Comparison of ENCODE assay signal across 26 mouse cellular contexts in genomic region chr13:74696225-74696624, GRCm38 (mm10).
"Had no signal": no experiment of that assay in that cellular context is flagged by ENCODE, and none has a peak within 500 bp of the region (broad histone marks: within the 10 kb centered on the region; RNA-seq: fewer than 3 reads in every experiment).

No protein-coding gene starts in this region.

- H3K9ac ChIP-seq: embryonic facial prominence, embryonic 12.5 days; embryonic facial prominence, embryonic 13.5 days; embryonic facial prominence, embryonic 15.5 days; forebrain, embryonic 12.5 days; forebrain, embryonic 13.5 days; forebrain, embryonic 15.5 days; forebrain, postnatal 0 days had no signal

- H3K27me3 ChIP-seq: embryonic facial prominence, embryonic 12.5 days; embryonic facial prominence, embryonic 13.5 days; embryonic facial prominence, embryonic 15.5 days; forebrain, embryonic 12.5 days; forebrain, embryonic 13.5 days; forebrain, embryonic 15.5 days had no signal

- H3K4me3 ChIP-seq: embryonic facial prominence, embryonic 10.5 days; embryonic facial prominence, embryonic 12.5 days; embryonic facial prominence, embryonic 13.5 days; embryonic facial prominence, embryonic 15.5 days; erythroblast, embryonic 14.5 days; forebrain, embryonic 10.5 days; forebrain, embryonic 12.5 days; forebrain, embryonic 13.5 days; forebrain, embryonic 15.5 days; gastrocnemius, adult 2 months; heart, adult 2 months had no signal

- ATAC-seq: forebrain, embryonic 13.5 days; forebrain, embryonic 14.5 days; forebrain, embryonic 15.5 days; forebrain, embryonic 16.5 days; forebrain, postnatal 0 days had no signal

- H3K27ac ChIP-seq: embryonic facial prominence, embryonic 10.5 days; embryonic facial prominence, embryonic 12.5 days; embryonic facial prominence, embryonic 13.5 days; embryonic facial prominence, embryonic 15.5 days; forebrain, embryonic 10.5 days; forebrain, embryonic 12.5 days; forebrain, embryonic 13.5 days; forebrain, embryonic 15.5 days; gastrocnemius, adult 2 months; heart, adult 2 months had no signal

- DNase-seq: cerebellum, adult 9-10 months; cerebellum, adult 9-11 months; cerebellum, postnatal 10 days; cerebellum, postnatal 14 days; cerebellum, postnatal 25 days; cerebellum, postnatal 36 days; embryo, embryonic 11 days; forebrain, postnatal 0 days; gastrocnemius, adult 2 months; gastrocnemius, postnatal 10 days; gastrocnemius, postnatal 14 days; gastrocnemius, postnatal 25 days; gastrocnemius, postnatal 36 days; heart, adult 11 months; heart, adult 2 months had no signal

- H3K36me3 ChIP-seq: forebrain, embryonic 10.5 days; forebrain, embryonic 12.5 days; forebrain, embryonic 15.5 days had no signal

- H3K9me3 ChIP-seq: embryonic facial prominence, embryonic 10.5 days; embryonic facial prominence, embryonic 12.5 days; embryonic facial prominence, embryonic 13.5 days; embryonic facial prominence, embryonic 15.5 days; forebrain, embryonic 10.5 days; forebrain, embryonic 12.5 days; forebrain, embryonic 13.5 days; forebrain, embryonic 15.5 days had no signal

- H3K4me1 ChIP-seq: embryonic facial prominence, embryonic 10.5 days; embryonic facial prominence, embryonic 12.5 days; embryonic facial prominence, embryonic 13.5 days; embryonic facial prominence, embryonic 15.5 days; forebrain, embryonic 10.5 days; forebrain, embryonic 12.5 days; forebrain, embryonic 13.5 days; forebrain, embryonic 15.5 days had no signal

- H3K4me2 ChIP-seq: embryonic facial prominence, embryonic 12.5 days; embryonic facial prominence, embryonic 13.5 days; embryonic facial prominence, embryonic 15.5 days; forebrain, embryonic 12.5 days; forebrain, embryonic 13.5 days; forebrain, embryonic 15.5 days had no signal
